Mouse (Mus musculus): ENCODE measurements around the gene Gm42742. TPM values are rescaled to one million over a fixed set of nuclear protein-coding genes. Genes with fewer than 3 reads are reported as not detected.

Gene Gm42742
- polyA plus RNA-seq, 1 experiment from 2014 or later, result 83.4 TPM

GRCm38 (mm10) chr7:127011717-127012116, 9.2 kb downstream of the Gm42742 start:
- WGBS, result 70% methylated on average over 2 of the region's 2 CpGs
- no peak overlapping the region for H3K9ac ChIP-seq
- no peak overlapping the region for H3K4me3 ChIP-seq
- ATAC-seq (ENCODE audit: insufficient number of reproducible peaks, insufficient read depth, low FRiP score, low TSS enrichment, low read depth), result no peak
- H3K27ac ChIP-seq, result no peak overlapping the region
- no peak overlapping the region for H3K4me2 ChIP-seq
- no peaks in the 10 kb centered on the region for H3K9me3 ChIP-seq
- H3K4me1 ChIP-seq, result peaks cover 36% of the 10 kb centered on the region
- no peaks in the 10 kb centered on the region for H3K27me3 ChIP-seq
- H3K36me3 ChIP-seq, result peaks cover 54% of the 10 kb centered on the region

- no peak overlapping the region for H3K4me3 ChIP-seq
- no peak overlapping the region for H3K27ac ChIP-seq
- no peaks in the 10 kb centered on the region for H3K27me3 ChIP-seq
- H3K4me2 ChIP-seq, result no peak overlapping the region
- no peak for ATAC-seq (ENCODE audit: insufficient number of reproducible peaks, insufficient read depth, low FRiP score, low TSS enrichment, low read depth)
- H3K4me1 ChIP-seq, result peaks cover 33% of the 10 kb centered on the region
- H3K9ac ChIP-seq, result no peak overlapping the region
- 90% methylated on average over 2 of the region's 2 CpGs for WGBS
- no peaks in the 10 kb centered on the region for H3K9me3 ChIP-seq
- peaks cover 54% of the 10 kb centered on the region for H3K36me3 ChIP-seq
These were observed 9.8 kb downstream of the Gm42742 start for GRCm38 (mm10) chr7:127011051-127011450.

- Histone ChIP-seq H3K4me1 (peaks cover 17% of the 10 kb centered on the region), H3K27ac (no peak overlapping the region), H3K4me3 (no peak overlapping the region), H3K27me3 (no peaks in the 10 kb centered on the region), H3K4me2 (no peak overlapping the region), H3K36me3 (peaks cover 39% of the 10 kb centered on the region), H3K9me3 (no peaks in the 10 kb centered on the region), H3K9ac (no peak overlapping the region)
- 81% methylated on average over 17 of the region's 17 CpGs for WGBS
- no peak for ATAC-seq (ENCODE audit: insufficient number of reproducible peaks, insufficient read depth, low FRiP score, low TSS enrichment, low read depth)
These were observed 11.4 kb downstream of the Gm42742 start for GRCm38 (mm10) chr7:127009307-127010085.

- ATAC-seq (ENCODE audit: insufficient number of reproducible peaks, insufficient read depth, low FRiP score, low TSS enrichment, low read depth), result 0 out of 2 replicates have a peak, but pooled peaks have one; percentile 35
- peaks cover 28% of the 10 kb centered on the region for H3K36me3 ChIP-seq
- H3K27me3 ChIP-seq, result no peaks in the 10 kb centered on the region
- H3K4me1 ChIP-seq, result peaks cover 12% of the 10 kb centered on the region
- H3K9ac ChIP-seq, result peak overlapping the region; percentile 40; the same call in 1 of the 2 replicates
- peak overlapping the region; percentile 22; the same call in 1 of the 2 replicates for H3K27ac ChIP-seq
- H3K4me3 ChIP-seq, result no peak overlapping the region
- H3K4me2 ChIP-seq, result no peak overlapping the region
- 70% methylated on average over 9 of the region's 9 CpGs for WGBS
- H3K9me3 ChIP-seq, result no peaks in the 10 kb centered on the region
These were observed 12.5 kb downstream of the Gm42742 start for GRCm38 (mm10) chr7:127008239-127009019.

GRCm38 (mm10) chr7:127007313-127008024, 13.4 kb downstream of the Gm42742 start:
- ATAC-seq (ENCODE audit: insufficient number of reproducible peaks, insufficient read depth, low FRiP score, low TSS enrichment, low read depth), result no peak
- Histone ChIP-seq H3K4me3 (no peak overlapping the region), H3K9me3 (no peaks in the 10 kb centered on the region), H3K27me3 (no peaks in the 10 kb centered on the region), H3K4me2 (no peak overlapping the region), H3K27ac (no peak overlapping the region), H3K9ac (0 out of 2 replicates have a peak overlapping the region, but pooled peaks have one; percentile 27), H3K36me3 (peaks cover 19% of the 10 kb centered on the region), H3K4me1 (peaks cover 12% of the 10 kb centered on the region)
- 73% methylated on average over 6 of the region's 6 CpGs for WGBS

- no peaks in the 10 kb centered on the region for H3K27me3 ChIP-seq
- H3K4me3 ChIP-seq, result no peak overlapping the region
- H3K4me2 ChIP-seq, result no peak overlapping the region
- no peaks in the 10 kb centered on the region for H3K36me3 ChIP-seq
- no peaks in the 10 kb centered on the region for H3K9me3 ChIP-seq
- WGBS, result 87% methylated on average over 4 of the region's 4 CpGs
- no peak overlapping the region for H3K27ac ChIP-seq
- no peak for ATAC-seq (ENCODE audit: insufficient number of reproducible peaks, insufficient read depth, low FRiP score, low TSS enrichment, low read depth)
- H3K9ac ChIP-seq, result no peak overlapping the region
- H3K4me1 ChIP-seq, result peaks cover 12% of the 10 kb centered on the region
These were observed 16.6 kb downstream of the Gm42742 start for GRCm38 (mm10) chr7:127004122-127004875.

- WGBS, result 89% methylated on average over 5 of the region's 5 CpGs
- Histone ChIP-seq H3K4me2 (no peak overlapping the region), H3K36me3 (no peaks in the 10 kb centered on the region), H3K9ac (no peak overlapping the region), H3K27me3 (no peaks in the 10 kb centered on the region), H3K4me1 (peaks cover 8% of the 10 kb centered on the region), H3K4me3 (no peak overlapping the region), H3K27ac (no peak overlapping the region), H3K9me3 (no peaks in the 10 kb centered on the region)
- no peak for ATAC-seq (ENCODE audit: insufficient number of reproducible peaks, insufficient read depth, low FRiP score, low TSS enrichment, low read depth)
These were observed 17.3 kb downstream of the Gm42742 start for GRCm38 (mm10) chr7:127003620-127004019.

- H3K4me3 ChIP-seq, result no peak overlapping the region
- H3K9ac ChIP-seq, result no peak overlapping the region
- no peaks in the 10 kb centered on the region for H3K4me1 ChIP-seq
- no peak overlapping the region for H3K27ac ChIP-seq
- 76% methylated on average over 10 of the region's 10 CpGs for WGBS
- no peak for ATAC-seq (ENCODE audit: insufficient number of reproducible peaks, insufficient read depth, low FRiP score, low TSS enrichment, low read depth)
- no peak overlapping the region for H3K4me2 ChIP-seq
- H3K9me3 ChIP-seq, result no peaks in the 10 kb centered on the region
- no peaks in the 10 kb centered on the region for H3K27me3 ChIP-seq
- H3K36me3 ChIP-seq, result no peaks in the 10 kb centered on the region
These were observed 21.3 kb downstream of the Gm42742 start for GRCm38 (mm10) chr7:126999568-126999967.

- Histone ChIP-seq H3K4me2 (no peak overlapping the region), H3K4me3 (no peak overlapping the region), H3K36me3 (no peaks in the 10 kb centered on the region), H3K4me1 (no peaks in the 10 kb centered on the region), H3K27me3 (no peaks in the 10 kb centered on the region), H3K9ac (no peak overlapping the region), H3K27ac (no peak overlapping the region), H3K9me3 (no peaks in the 10 kb centered on the region)
- no peak for ATAC-seq (ENCODE audit: insufficient number of reproducible peaks, insufficient read depth, low FRiP score, low TSS enrichment, low read depth)
- 76% methylated on average over 4 of the region's 4 CpGs for WGBS
These were observed 24.4 kb downstream of the Gm42742 start for GRCm38 (mm10) chr7:126996449-126996848.

- no peak for ATAC-seq (ENCODE audit: insufficient number of reproducible peaks, insufficient read depth, low FRiP score, low TSS enrichment, low read depth)
- H3K4me3 ChIP-seq, result no peak overlapping the region
- no peaks in the 10 kb centered on the region for H3K4me1 ChIP-seq
- no peak overlapping the region for H3K9ac ChIP-seq
- H3K9me3 ChIP-seq, result no peaks in the 10 kb centered on the region
- H3K27me3 ChIP-seq, result no peaks in the 10 kb centered on the region
- H3K36me3 ChIP-seq, result no peaks in the 10 kb centered on the region
- no peak overlapping the region for H3K4me2 ChIP-seq
- H3K27ac ChIP-seq, result no peak overlapping the region
- 75% methylated on average over 8 of the region's 8 CpGs for WGBS
These were observed 32.1 kb downstream of the Gm42742 start for GRCm38 (mm10) chr7:126988816-126989215.

- H3K36me3 ChIP-seq, result peaks cover 4% of the 10 kb centered on the region; the same call in 1 of the 2 replicates
- 0 out of 2 replicates have a peak, but pooled peaks have one; percentile 43 for ATAC-seq (ENCODE audit: insufficient number of reproducible peaks, insufficient read depth, low FRiP score, low TSS enrichment, low read depth)
- H3K9me3 ChIP-seq, result no peaks in the 10 kb centered on the region
- H3K27me3 ChIP-seq, result no peaks in the 10 kb centered on the region
- no peaks in the 10 kb centered on the region for H3K4me1 ChIP-seq
- H3K4me2 ChIP-seq, result no peak overlapping the region
- H3K4me3 ChIP-seq, result no peak overlapping the region
- no peak overlapping the region for H3K27ac ChIP-seq
- H3K9ac ChIP-seq, result no peak overlapping the region
- WGBS, result 35% methylated on average over 9 of the region's 9 CpGs
These were observed 34.6 kb downstream of the Gm42742 start for GRCm38 (mm10) chr7:126986319-126986718.

All from embryonic facial prominence, embryonic 13.5 days (tissue).